Mouse (Mus musculus) ES-Bruce4 (cell line): Measurements from ENCODE around the gene Arnt2. TPM values are rescaled to one million over a fixed set of nuclear protein-coding genes. Genes with fewer than 3 reads are reported as not detected.

ENCODE experiments used
- H3K27ac ChIP-seq: 2 replicates; pipeline ENCODE4 v1.5.1; 2012; ENCODE audit warnings: low read length, inconsistent platforms; ENCODE audit not compliant: insufficient read depth
- H3K27me3 ChIP-seq: 2 replicates; pipeline ENCODE4 v1.6.1; 2012; ENCODE audit warnings: mild to moderate bottlenecking, low read length, inconsistent platforms; ENCODE audit not compliant: control insufficient read depth, poor library complexity, insufficient read depth, severe bottlenecking
- H3K36me3 ChIP-seq: 2 replicates; pipeline ENCODE4 v1.6.1; 2012; ENCODE audit warnings: inconsistent platforms, mild to moderate bottlenecking, low read length, moderate library complexity; ENCODE audit not compliant: control insufficient read depth, poor library complexity, insufficient read depth, severe bottlenecking
- H3K4me1 ChIP-seq: one replicate; pipeline ENCODE4 v1.8.1; 2011; ENCODE audit warnings: low read length; ENCODE audit not compliant: control insufficient read depth, insufficient read depth
- H3K4me3 ChIP-seq: 2 replicates; pipeline ENCODE4 v1.5.1; 2011; ENCODE audit warnings: low read depth, mild to moderate bottlenecking, low read length
- H3K9ac ChIP-seq: 2 replicates; pipeline ENCODE4 v1.6.1; 2012; ENCODE audit warnings: low read depth, mild to moderate bottlenecking, inconsistent platforms; ENCODE audit not compliant: poor library complexity, severe bottlenecking
- H3K9me3 ChIP-seq: replicated peaks from 2 replicates; pipeline ENCODE4 v1.6.1; 2012; ENCODE audit warnings: mild to moderate bottlenecking, low read length, inconsistent platforms; ENCODE audit not compliant: control insufficient read depth, poor library complexity, insufficient read depth, severe bottlenecking
- CTCF ChIP-seq: IDR thresholded peaks from one replicate; pipeline ENCODE4 v1.8.1; 2011; ENCODE audit warnings: low read depth, low read length
- EP300 ChIP-seq: IDR thresholded peaks from 2 replicates; pipeline ENCODE4 v1.6.1; 2011; ENCODE audit warnings: low read depth, low read length; ENCODE audit not compliant: insufficient read depth
- POLR2A ChIP-seq: IDR thresholded peaks from one replicate; pipeline ENCODE4 v1.8.1; 2011; ENCODE audit warnings: low read length; ENCODE audit not compliant: insufficient read depth
- polyA plus RNA-seq: library from polyadenylated mRNA; stranded (reverse); fragments of >200 nt; gene quantifications from 2 replicates; pipeline ENCODE4 v1.2.4, GENCODE M21; 2011; ENCODE audit warnings: low read depth; ENCODE audit not compliant: missing spikeins, insufficient read depth, insufficient read length

Arnt2 gene
- polyA plus RNA-seq, 1 experiment, result 3.3 TPM

GRCm38 (mm10) chr7:84272206-84272818, 137.7 kb downstream of the Arnt2 start:
- H3K9me3 ChIP-seq, result no peaks in the 10 kb centered on the region
- H3K9ac ChIP-seq, result no peak overlapping the region
- TF ChIP-seq EP300 (peak; percentile 48; the same call in 1 of the 2 replicates), CTCF (peak; percentile 95), POLR2A (no peak)
- no peak overlapping the region for H3K4me3 ChIP-seq
- no peaks in the 10 kb centered on the region for H3K27me3 ChIP-seq
- H3K27ac ChIP-seq, result no peak overlapping the region
- H3K36me3 ChIP-seq, result no peaks in the 10 kb centered on the region
- no peaks in the 10 kb centered on the region for H3K4me1 ChIP-seq

GRCm38 (mm10) chr7:84271429-84271828, 138.5 kb downstream of the Arnt2 start:
- Histone ChIP-seq H3K27me3 (no peaks in the 10 kb centered on the region), H3K27ac (no peak overlapping the region), H3K4me1 (no peaks in the 10 kb centered on the region), H3K36me3 (no peaks in the 10 kb centered on the region), H3K4me3 (no peak overlapping the region), H3K9me3 (no peaks in the 10 kb centered on the region), H3K9ac (no peak overlapping the region)
- TF ChIP-seq POLR2A (no peak), CTCF (no peak), EP300 (no peak)

GRCm38 (mm10) chr7:84263466-84263865, 146.5 kb downstream of the Arnt2 start:
- Histone ChIP-seq H3K27ac (no peak overlapping the region), H3K4me3 (no peak overlapping the region), H3K9ac (no peak overlapping the region), H3K4me1 (no peaks in the 10 kb centered on the region), H3K36me3 (no peaks in the 10 kb centered on the region), H3K27me3 (no peaks in the 10 kb centered on the region), H3K9me3 (no peaks in the 10 kb centered on the region)
- no peak for TF ChIP-seq CTCF
- no peak for TF ChIP-seq EP300
- no peak for TF ChIP-seq POLR2A

- H3K9ac ChIP-seq, result no peak overlapping the region
- H3K4me1 ChIP-seq, result no peaks in the 10 kb centered on the region
- TF ChIP-seq POLR2A, result no peak
- no peak for TF ChIP-seq CTCF
- TF ChIP-seq EP300, result no peak
These were observed 148.6 kb downstream of the Arnt2 start for GRCm38 (mm10) chr7:84261341-84261740.

GRCm38 (mm10) chr7:84260401-84260800, 149.6 kb downstream of the Arnt2 start:
- TF ChIP-seq CTCF, result no peak
- TF ChIP-seq POLR2A, result no peak
- no peak for TF ChIP-seq EP300
- no peaks in the 10 kb centered on the region for H3K36me3 ChIP-seq
- no peaks in the 10 kb centered on the region for H3K4me1 ChIP-seq
- no peaks in the 10 kb centered on the region for H3K9me3 ChIP-seq
- no peak overlapping the region for H3K27ac ChIP-seq
- no peaks in the 10 kb centered on the region for H3K27me3 ChIP-seq
- no peak overlapping the region for H3K4me3 ChIP-seq
- H3K9ac ChIP-seq, result no peak overlapping the region

More at GRCm38 (mm10) chr7:84261341-84261740, 148.6 kb downstream of the Arnt2 start:
- Histone ChIP-seq H3K36me3 (no peaks in the 10 kb centered on the region), H3K4me3 (no peak overlapping the region), H3K27ac (no peak overlapping the region), H3K9me3 (no peaks in the 10 kb centered on the region), H3K27me3 (no peaks in the 10 kb centered on the region)

GRCm38 (mm10) chr7:84259309-84259985, 150.5 kb downstream of the Arnt2 start:
- Histone ChIP-seq H3K4me1 (no peaks in the 10 kb centered on the region), H3K36me3 (no peaks in the 10 kb centered on the region), H3K27me3 (no peaks in the 10 kb centered on the region), H3K9me3 (no peaks in the 10 kb centered on the region), H3K27ac (no peak overlapping the region), H3K4me3 (no peak overlapping the region), H3K9ac (no peak overlapping the region)
- no peak for TF ChIP-seq EP300
- no peak for TF ChIP-seq CTCF
- TF ChIP-seq POLR2A, result no peak
